ENCODE assay signal across 15 mouse cellular contexts in the genomic region with DNA sequence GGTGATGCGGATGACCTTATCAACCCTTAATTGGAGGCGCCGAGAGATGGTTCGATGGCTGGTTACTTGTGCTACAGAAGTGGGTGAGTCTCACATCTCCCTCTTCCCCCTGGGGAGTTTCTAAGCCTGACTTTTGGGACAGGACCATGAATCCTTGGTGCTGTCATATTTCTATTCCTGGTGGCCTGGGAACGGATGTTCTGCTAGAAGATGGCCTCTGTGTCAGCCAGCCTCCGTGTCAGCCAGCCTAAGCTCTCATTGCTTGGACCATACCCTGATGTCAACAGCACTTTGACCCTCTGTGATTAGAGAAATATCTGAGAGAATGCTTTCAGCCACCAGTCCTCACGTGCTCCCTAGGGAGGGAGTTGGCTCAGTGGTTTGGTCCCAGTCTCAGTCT.
"Had no signal": no experiment of that assay in that cellular context is flagged by ENCODE, and none has a peak within 500 bp of the region (broad histone marks: within the 10 kb centered on the region; RNA-seq: fewer than 3 reads in every experiment).

No protein-coding gene starts in this region.

- DNase-seq: lung, adult 18-20 months; lung, embryonic 14.5 days; lung, postnatal 10 days; lung, postnatal 4 days; right cerebral cortex, postnatal 14 days; thymus, adult 2 months; thymus, postnatal 25 days; thymus, postnatal 4 days had no signal

- H3K27ac ChIP-seq: midbrain, embryonic 10.5 days; midbrain, embryonic 13.5 days; neural tube, embryonic 13.5 days; neural tube, embryonic 15.5 days; stomach, embryonic 15.5 days; stomach, postnatal 0 days had no signal

- H3K4me2 ChIP-seq: lung, embryonic 14.5 days; midbrain, embryonic 13.5 days; neural tube, embryonic 13.5 days; neural tube, embryonic 15.5 days; stomach, embryonic 15.5 days had no signal

- H3K4me1 ChIP-seq: midbrain, embryonic 10.5 days; midbrain, embryonic 13.5 days; neural tube, embryonic 13.5 days; neural tube, embryonic 15.5 days; stomach, embryonic 15.5 days had no signal

- H3K9me3 ChIP-seq: midbrain, embryonic 10.5 days; midbrain, embryonic 13.5 days; neural tube, embryonic 13.5 days; neural tube, embryonic 15.5 days; stomach, embryonic 15.5 days had no signal

- H3K27me3 ChIP-seq: midbrain, embryonic 13.5 days; neural tube, embryonic 13.5 days; neural tube, embryonic 15.5 days; stomach, embryonic 15.5 days had no signal

- H3K4me3 ChIP-seq: midbrain, embryonic 10.5 days; midbrain, embryonic 13.5 days; myocyte; neural tube, embryonic 13.5 days; neural tube, embryonic 15.5 days; stomach, embryonic 15.5 days had no signal

- H3K9ac ChIP-seq: lung, embryonic 14.5 days; midbrain, embryonic 13.5 days; neural tube, embryonic 13.5 days; neural tube, embryonic 15.5 days; stomach, embryonic 15.5 days had no signal
